Mouse (Mus musculus) urinary bladder, postnatal 14 days (tissue): Measurements from ENCODE around the gene Cd4.

Experiments
- DNase-seq: peaks from one replicate; pipeline ENCODE4 v3.0.0; 2021; ENCODE audit warnings: low spot score

Gene Cd4

GRCm38 (mm10) chr6:124884714-124885500 lies 3.1 kb downstream of the Cd4 start:
- DNase-seq, result no peak

GRCm38 (mm10) chr6:124883351-124883750 lies 4.7 kb downstream of the Cd4 start:
- DNase-seq, result no peak

GRCm38 (mm10) chr6:124881821-124882220 lies 6.2 kb downstream of the Cd4 start:
- no peak for DNase-seq

GRCm38 (mm10) chr6:124879390-124879789 lies 8.6 kb downstream of the Cd4 start:
- no peak for DNase-seq

GRCm38 (mm10) chr6:124874348-124874747 lies 13.7 kb downstream of the Cd4 start:
- no peak for DNase-seq

GRCm38 (mm10) chr6:124866560-124866959 lies 21.5 kb downstream of the Cd4 start:
- no peak for DNase-seq

- no peak for DNase-seq
These were observed 22.2 kb downstream of the Cd4 start for GRCm38 (mm10) chr6:124865766-124866362.

GRCm38 (mm10) chr6:124863658-124864298 lies 24.2 kb downstream of the Cd4 start, which contains the start of gene Gpr162:
Gpr162 (minus strand) TSS chr6:124863983.
- peak; percentile 68 for DNase-seq

- DNase-seq, result no peak
These were observed 24.8 kb downstream of the Cd4 start for GRCm38 (mm10) chr6:124863125-124863657.

GRCm38 (mm10) chr6:124862406-124863124 lies 25.5 kb downstream of the Cd4 start:
- no peak for DNase-seq

- DNase-seq, result no peak
These were observed 26.2 kb downstream of the Cd4 start for GRCm38 (mm10) chr6:124861802-124862201.

GRCm38 (mm10) chr6:124861266-124861665 lies 26.8 kb downstream of the Cd4 start:
- DNase-seq, result no peak

GRCm38 (mm10) chr6:124860511-124860910 lies 27.5 kb downstream of the Cd4 start:
- no peak for DNase-seq

- peak; percentile 90 for DNase-seq
These were observed 28.3 kb downstream of the Cd4 start for GRCm38 (mm10) chr6:124859725-124860124.

GRCm38 (mm10) chr6:124858561-124859318 lies 29.3 kb downstream of the Cd4 start:
- DNase-seq, result no peak

GRCm38 (mm10) chr6:124857840-124858530 lies 30.0 kb downstream of the Cd4 start:
- DNase-seq, result no peak

- peak; percentile 82 for DNase-seq
These were observed 30.8 kb downstream of the Cd4 start, which contains the start of gene P3h3 for GRCm38 (mm10) chr6:124856916-124857839. P3h3 (minus strand) TSS chr6:124857752.

- no peak for DNase-seq
These were observed 31.7 kb downstream of the Cd4 start for GRCm38 (mm10) chr6:124856321-124856720.

- DNase-seq, result no peak
These were observed 33.4 kb downstream of the Cd4 start for GRCm38 (mm10) chr6:124854647-124855046.

- no peak for DNase-seq
These were observed 37.5 kb downstream of the Cd4 start for GRCm38 (mm10) chr6:124850535-124850934.
